Mouse (Mus musculus) cortical plate, adult 2 months (tissue): ENCODE results near the gene Jak3. TPM values are rescaled to one million over a fixed set of nuclear protein-coding genes. Genes with fewer than 3 reads are reported as not detected.
"Not testable (repeated sequence)": the region's sequence is repeated elsewhere in the genome, so short reads cannot be mapped to it uniquely, and the experiment has no call there.

Experiments used
- H3K27ac ChIP-seq: fragments of 200-500 bp; 2 replicates; pipeline ENCODE4 v1.5.1; 2012; ENCODE audit warnings: low read length, control low read depth, inconsistent platforms; ENCODE audit not compliant: insufficient read depth
- H3K4me1 ChIP-seq: fragments of 200-500 bp; 2 replicates; pipeline ENCODE4 v1.6.1; 2011; ENCODE audit warnings: low read length; ENCODE audit not compliant: control insufficient read depth, insufficient read depth
- H3K4me3 ChIP-seq: fragments of 200-500 bp; 2 replicates; pipeline ENCODE4 v1.5.1; 2011; ENCODE audit warnings: mild to moderate bottlenecking, low read length, control low read depth; ENCODE audit not compliant: insufficient read depth
- CTCF ChIP-seq: fragments of 200-500 bp; IDR thresholded peaks from 2 replicates; pipeline ENCODE4 v1.5.1; 2011; ENCODE audit warnings: mild to moderate bottlenecking, control low read depth, low read length; ENCODE audit not compliant: insufficient read depth; ENCODE audit errors: extremely low read depth
- POLR2A ChIP-seq: fragments of 200-500 bp; IDR thresholded peaks from 2 replicates; pipeline ENCODE4 v1.6.1; 2011; ENCODE audit warnings: mild to moderate bottlenecking, low read length, control low read depth; ENCODE audit not compliant: insufficient read depth; ENCODE audit errors: extremely low read depth
- polyA plus RNA-seq: library from polyadenylated mRNA; depleted of rRNA; stranded (reverse); fragments of >200 nt; gene quantifications from 2 replicates; pipeline ENCODE4 v1.2.3, GENCODE M21; 2012

Gene Jak3
- polyA plus RNA-seq, 1 experiment, result 6.0 TPM

- TF ChIP-seq CTCF (no peak), POLR2A (no peak)
- H3K27ac ChIP-seq, result no peak overlapping the region
- H3K4me3 ChIP-seq, result no peak overlapping the region
- H3K4me1 ChIP-seq, result no peaks in the 10 kb centered on the region; the same call in 1 of the 2 replicates
Measured at GRCm38 (mm10) chr8:71681369-71681915, 5.3 kb downstream of the Jak3 start.

- H3K4me1 ChIP-seq, result no peaks in the 10 kb centered on the region; the same call in 1 of the 2 replicates
- no peak overlapping the region for H3K4me3 ChIP-seq
- no peak for TF ChIP-seq CTCF
- TF ChIP-seq POLR2A, result no peak
- H3K27ac ChIP-seq, result no peak overlapping the region
Measured at GRCm38 (mm10) chr8:71682832-71683231, 6.7 kb downstream of the Jak3 start.

GRCm38 (mm10) chr8:71684701-71685100 lies 8.6 kb downstream of the Jak3 start:
- H3K4me3 ChIP-seq, result no peak overlapping the region
- no peaks in the 10 kb centered on the region; the same call in 1 of the 2 replicates for H3K4me1 ChIP-seq
- H3K27ac ChIP-seq, result no peak overlapping the region
- TF ChIP-seq POLR2A, result no peak
- TF ChIP-seq CTCF, result no peak

- H3K4me1 ChIP-seq, result no peaks in the 10 kb centered on the region; the same call in 1 of the 2 replicates
- TF ChIP-seq CTCF (peak; percentile 43), POLR2A (no peak)
- peak overlapping the region; percentile 18 for H3K4me3 ChIP-seq
- no peak overlapping the region for H3K27ac ChIP-seq
Measured at GRCm38 (mm10) chr8:71685573-71685972, 9.5 kb downstream of the Jak3 start.

GRCm38 (mm10) chr8:71686143-71686734 lies 10.1 kb downstream of the Jak3 start:
- TF ChIP-seq POLR2A (no peak), CTCF (no peak)
- no peak overlapping the region for H3K27ac ChIP-seq
- no peaks in the 10 kb centered on the region; the same call in 1 of the 2 replicates for H3K4me1 ChIP-seq
- peak overlapping the region; percentile 18; the same call in 1 of the 2 replicates for H3K4me3 ChIP-seq

GRCm38 (mm10) chr8:71687616-71688015 lies 11.5 kb downstream of the Jak3 start:
- Histone ChIP-seq H3K4me1 (no peaks in the 10 kb centered on the region; the same call in 1 of the 2 replicates), H3K4me3 (no peak overlapping the region), H3K27ac (no peak overlapping the region)
- TF ChIP-seq POLR2A (no peak), CTCF (no peak)

- Histone ChIP-seq H3K4me1 (no peaks in the 10 kb centered on the region; the same call in 1 of the 2 replicates), H3K27ac (no peak within 1 kb of the TSS), H3K4me3 (no peak within 1 kb of the TSS)
- no peak for TF ChIP-seq POLR2A
- TF ChIP-seq CTCF, result no peak
Measured at GRCm38 (mm10) chr8:71689028-71689427, 12.9 kb downstream of the Jak3 start, which contains the start of gene Insl3. TSS of gene Insl3 (plus strand) at chr8:71689214.

GRCm38 (mm10) chr8:71692509-71692908 lies 16.4 kb downstream of the Jak3 start:
- TF ChIP-seq CTCF, result no peak
- TF ChIP-seq POLR2A, result no peak
- Histone ChIP-seq H3K4me1 (no peaks in the 10 kb centered on the region), H3K27ac (no peak overlapping the region), H3K4me3 (peak overlapping the region; percentile 24; the same call in 1 of the 2 replicates)

GRCm38 (mm10) chr8:71693166-71694041 lies 17.3 kb downstream of the Jak3 start:
- Histone ChIP-seq H3K4me3 (peak overlapping the region; percentile 24; the same call in 1 of the 2 replicates), H3K4me1 (no peaks in the 10 kb centered on the region), H3K27ac (no peak overlapping the region)
- TF ChIP-seq CTCF (no peak), POLR2A (no peak)

GRCm38 (mm10) chr8:71695456-71695855 lies 19.4 kb downstream of the Jak3 start:
- H3K4me1 ChIP-seq, result not testable (repeated sequence)

More at GRCm38 (mm10) chr8:71695456-71695855, 19.4 kb downstream of the Jak3 start:
- not testable (repeated sequence) for H3K27ac ChIP-seq, H3K4me3 ChIP-seq
